Mouse (Mus musculus) right cerebral cortex, postnatal 4 days (tissue): ENCODE measurements around the gene Teddm1a.

Source experiments
- DNase-seq: peaks from one replicate; pipeline ENCODE4 v3.0.0-alpha.2; 2022

The Teddm1a gene

GRCm38 (mm10) chr1:153905884-153906283 lies 14.3 kb downstream of the Teddm1a start:
- no peak for DNase-seq

- no peak for DNase-seq
These were observed 16.7 kb downstream of the Teddm1a start for GRCm38 (mm10) chr1:153908208-153908607.

- no peak for DNase-seq
These were observed 17.2 kb downstream of the Teddm1a start for GRCm38 (mm10) chr1:153908741-153909140.

- DNase-seq, result no peak
These were observed 17.8 kb downstream of the Teddm1a start for GRCm38 (mm10) chr1:153909213-153909962.

GRCm38 (mm10) chr1:153909963-153910291 lies 18.4 kb downstream of the Teddm1a start:
- no peak for DNase-seq

DNA sequence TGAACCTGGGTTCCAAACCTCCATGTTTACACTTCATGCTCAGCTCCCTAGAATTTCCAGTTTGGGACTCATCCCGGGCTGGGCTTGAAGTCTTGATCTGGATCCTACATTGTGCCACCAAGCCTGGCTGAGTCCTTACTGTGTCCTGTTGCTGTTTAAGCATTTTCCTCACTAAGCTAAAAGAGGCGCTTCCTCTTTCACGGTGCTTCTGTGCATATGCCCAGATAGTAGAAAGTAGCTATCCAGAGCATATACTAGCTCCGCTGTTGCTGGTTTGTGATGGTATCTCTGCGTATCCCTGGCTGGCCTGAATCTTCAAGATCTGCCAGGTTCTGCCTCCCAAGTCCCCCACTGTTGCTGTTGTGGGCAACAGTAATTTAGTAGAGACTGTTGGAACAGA lies 18.9 kb downstream of the Teddm1a start:
- no peak for DNase-seq

DNA sequence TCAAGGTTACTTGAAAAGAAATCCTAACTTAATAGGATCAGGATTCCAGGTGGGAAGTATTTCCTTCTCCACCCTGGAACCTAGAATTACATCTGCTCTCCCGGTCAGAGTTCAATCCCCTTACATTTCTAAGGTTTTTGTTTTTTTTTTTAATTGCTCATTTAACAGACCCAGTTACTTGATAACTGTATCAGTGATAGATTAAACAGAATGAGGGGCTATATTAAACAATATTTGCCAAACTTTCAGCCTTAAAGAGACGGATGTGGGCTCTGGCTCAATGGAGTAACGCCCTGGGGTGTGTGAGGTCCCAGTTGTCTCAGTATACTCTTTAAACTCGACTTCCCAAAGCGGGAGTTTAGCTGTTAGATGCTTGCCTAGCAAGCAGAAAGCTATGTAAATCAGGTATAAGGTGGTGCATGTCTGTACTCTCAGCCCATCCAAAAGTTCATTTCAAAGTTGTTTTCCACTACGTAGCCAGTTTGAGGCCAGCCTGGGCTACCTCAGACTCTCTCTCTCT lies 19.8 kb downstream of the Teddm1a start:
- DNase-seq, result no peak

- DNase-seq, result no peak
These were observed 22.3 kb downstream of the Teddm1a start for GRCm38 (mm10) chr1:153913869-153914268.

GRCm38 (mm10) chr1:153918521-153919206 lies 27.1 kb downstream of the Teddm1a start:
- no peak for DNase-seq

GRCm38 (mm10) chr1:153921642-153922041 lies 30.1 kb downstream of the Teddm1a start:
- no peak for DNase-seq

GRCm38 (mm10) chr1:153922571-153923021 lies 31.1 kb downstream of the Teddm1a start:
- DNase-seq, result no peak

GRCm38 (mm10) chr1:153924395-153925385 lies 33.1 kb downstream of the Teddm1a start:
- DNase-seq, result no peak

DNA sequence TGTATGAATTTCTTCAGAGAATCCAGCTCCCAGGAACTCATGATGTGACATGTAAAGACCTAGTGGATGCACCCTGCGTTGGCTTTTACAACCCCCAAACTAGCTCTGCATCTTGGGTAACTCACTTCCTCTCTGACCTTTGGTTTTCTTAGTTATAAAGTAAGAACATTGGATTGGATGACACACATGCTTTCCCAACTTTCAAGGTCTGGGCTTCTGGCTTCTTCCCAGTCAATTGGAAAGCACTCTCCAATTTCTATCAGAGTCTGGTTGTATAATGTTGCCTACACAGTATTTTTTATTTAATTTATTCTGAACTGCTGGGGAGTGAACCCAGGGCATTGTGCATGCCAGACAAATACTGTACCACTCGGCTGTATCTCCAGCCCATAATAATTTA lies 38.9 kb downstream of the Teddm1a start:
- DNase-seq, result no peak

DNA sequence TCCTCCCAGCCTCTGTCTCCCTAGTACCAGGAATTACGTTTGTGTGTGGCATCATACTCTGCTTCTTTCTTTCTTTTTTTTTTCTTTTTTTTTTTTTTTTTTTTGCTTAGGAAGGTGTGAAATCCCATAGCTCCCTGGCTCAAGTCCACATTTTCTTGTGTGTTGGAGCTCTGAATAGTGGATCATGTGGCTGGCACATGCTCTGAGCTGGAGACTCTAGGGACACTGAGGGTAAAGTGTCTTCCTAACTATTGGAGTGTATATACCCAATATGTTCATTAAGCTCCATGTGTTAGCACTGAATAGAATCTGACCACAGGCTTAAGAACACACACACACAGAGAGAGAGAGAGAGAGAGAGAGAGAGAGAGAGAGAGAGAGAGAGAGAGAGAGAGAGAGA lies 42.2 kb downstream of the Teddm1a start:
- no peak for DNase-seq

GRCm38 (mm10) chr1:153935844-153936380 lies 44.4 kb downstream of the Teddm1a start:
- no peak for DNase-seq

DNA sequence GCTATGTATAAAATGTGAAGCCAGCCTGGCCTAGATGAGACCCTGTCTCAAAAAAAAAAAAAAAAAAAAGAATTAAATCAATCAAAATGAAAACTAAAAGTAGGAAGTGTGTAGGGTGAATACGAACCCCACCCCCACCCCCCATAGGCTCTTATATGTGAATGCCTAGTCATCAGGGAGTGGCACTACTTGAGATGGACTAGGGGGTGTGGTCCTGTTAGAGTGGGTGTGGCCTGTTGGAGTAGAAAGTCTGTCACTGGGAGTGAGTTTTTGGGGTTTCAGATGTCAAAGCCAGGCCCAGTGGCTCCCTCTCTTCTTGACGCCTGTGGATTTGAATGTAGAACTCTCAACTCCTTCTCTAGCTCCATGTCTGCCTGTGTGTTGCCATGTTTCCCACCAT lies 45.5 kb downstream of the Teddm1a start:
- no peak for DNase-seq

GRCm38 (mm10) chr1:153940986-153941385 lies 49.4 kb downstream of the Teddm1a start:
- DNase-seq, result no peak
